Mouse (Mus musculus) left cerebral cortex, adult 18-20 months (tissue): ENCODE data around the gene Tcf23. TPM values are rescaled to one million over a fixed set of nuclear protein-coding genes. Genes with fewer than 3 reads are reported as not detected.
A peak's percentile ranks its signal among the peaks of the same experiment; 100 is the strongest.

Experiments used
- DNase-seq, 2 experiments: peaks; one replicate each; pipeline ENCODE4 v3.0.0; 2021 to 2022; ENCODE audit warnings: low spot score in 2 of 2, mixed read lengths in 1 of 2
- total RNA-seq, 2 experiments: library from RNA; stranded (reverse); gene quantifications; 2 replicates each; pipeline ENCODE4 v1.2.3; 2021

Gene Tcf23
- total RNA-seq, 2 experiments from 2014 or later, result 0.14 to 0.16 TPM

DNA sequence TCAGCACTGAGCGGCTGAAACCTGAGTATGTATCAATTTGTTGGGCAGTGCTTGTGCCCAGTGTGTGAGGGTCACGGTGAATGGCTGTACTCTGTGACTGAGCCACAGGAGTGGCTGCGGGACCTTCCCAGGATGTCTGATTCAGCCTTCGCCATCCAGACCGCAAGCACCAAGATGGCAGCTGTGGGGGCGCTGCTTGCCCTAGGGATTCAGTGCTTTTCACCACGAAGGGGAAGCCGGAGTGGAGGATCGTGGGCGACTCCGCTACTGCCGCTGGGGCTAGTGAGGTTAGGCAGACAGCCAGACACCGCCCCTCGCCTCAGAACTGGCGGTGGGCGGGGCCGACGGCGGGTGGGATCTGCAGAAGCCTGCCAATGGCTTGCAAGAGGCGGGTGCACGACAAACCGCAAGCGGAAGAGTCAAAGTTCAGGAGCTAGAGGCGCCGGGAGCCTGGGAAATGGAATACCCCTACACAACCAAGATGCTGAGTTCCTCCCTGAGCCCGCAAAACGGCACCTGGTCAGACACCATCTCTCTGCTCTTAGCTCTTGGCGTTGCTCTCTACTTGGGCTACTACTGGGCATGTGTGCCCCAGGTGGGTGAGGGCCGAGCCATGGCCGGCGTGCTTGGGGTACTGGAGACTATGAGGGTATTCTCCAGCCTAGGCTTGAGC is 18.7 kb upstream of the Tcf23 start:
- peak; percentile 89 to 94 for DNase-seq

DNA sequence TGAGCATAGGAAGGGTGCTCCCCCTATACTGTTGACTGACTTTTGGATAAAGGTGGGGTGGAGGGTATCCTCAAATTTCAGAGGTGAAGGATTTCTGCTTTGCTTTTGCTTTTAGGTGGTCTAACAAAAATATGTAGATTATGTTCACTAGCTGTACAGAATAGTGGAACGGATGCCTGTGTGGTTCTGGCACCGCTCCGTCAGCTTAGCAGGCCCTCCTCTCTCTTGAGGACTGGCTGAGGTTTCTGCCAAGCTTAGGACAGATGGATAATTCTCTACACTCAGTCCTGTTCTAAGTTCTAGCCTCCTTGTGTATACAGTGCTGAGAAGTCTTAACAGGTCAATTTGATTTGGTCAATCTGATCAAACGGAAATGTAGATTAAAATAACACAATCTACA is 18.0 kb upstream of the Tcf23 start:
- no peak for DNase-seq

DNA sequence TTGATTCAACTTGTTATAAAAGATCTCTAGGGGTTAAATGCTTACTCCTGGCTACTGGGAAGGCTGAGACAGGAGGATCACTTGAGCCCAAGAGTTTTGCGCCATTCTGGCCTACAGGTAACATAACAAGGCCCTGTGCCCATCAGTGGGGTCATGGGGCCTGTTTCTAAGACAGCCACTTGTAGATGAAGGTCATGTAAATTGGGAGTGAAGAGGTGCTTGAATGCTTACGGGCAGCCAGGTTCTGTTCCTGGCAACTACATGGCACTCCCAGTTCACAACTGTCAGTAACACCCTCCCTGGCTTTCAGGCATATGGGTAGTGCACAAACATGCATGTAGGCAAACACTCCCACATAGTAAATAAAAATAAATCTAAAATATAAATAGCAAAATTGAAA is 17.5 kb upstream of the Tcf23 start:
- DNase-seq, result no peak

DNA sequence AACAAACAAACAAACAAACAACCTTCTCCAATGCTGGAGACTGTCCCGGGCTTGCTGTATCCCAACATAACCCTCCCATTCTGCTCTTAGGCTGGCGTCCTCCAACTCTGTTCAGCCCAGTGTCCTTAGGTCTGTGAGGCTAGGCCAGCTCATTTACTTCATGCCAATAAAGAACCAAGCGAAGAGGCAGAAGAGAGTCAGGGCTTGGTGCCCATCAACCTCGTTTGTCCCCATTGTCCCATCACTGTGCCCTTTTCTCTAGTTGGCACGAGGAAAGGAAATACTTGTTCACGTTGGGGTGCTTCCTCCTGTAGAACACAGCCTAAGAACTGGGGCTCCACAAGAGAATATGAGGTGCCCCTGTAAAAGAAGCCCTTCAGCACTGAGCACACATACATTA is 16.8 kb upstream of the Tcf23 start:
- DNase-seq, result no peak

DNA sequence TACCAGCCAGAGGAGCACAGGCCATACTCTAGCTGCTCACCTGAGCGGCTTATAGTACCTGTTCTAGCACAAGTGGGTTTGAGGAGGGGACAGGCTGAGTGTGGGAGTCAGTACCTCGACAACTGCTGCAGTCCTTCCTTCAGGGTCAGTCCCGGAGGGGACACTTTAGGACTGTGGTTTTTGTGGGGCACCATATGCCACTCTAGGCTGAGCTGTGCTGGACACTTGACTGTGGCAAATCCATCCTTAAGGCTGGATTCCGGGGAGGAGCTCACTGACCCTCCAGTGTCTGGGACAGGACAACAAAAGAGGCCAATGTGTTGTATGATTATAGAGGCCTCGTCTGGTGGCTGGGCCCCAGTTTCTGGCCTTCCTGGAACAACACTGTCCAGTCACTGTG is 15.9 kb upstream of the Tcf23 start:
- no peak for DNase-seq

DNA sequence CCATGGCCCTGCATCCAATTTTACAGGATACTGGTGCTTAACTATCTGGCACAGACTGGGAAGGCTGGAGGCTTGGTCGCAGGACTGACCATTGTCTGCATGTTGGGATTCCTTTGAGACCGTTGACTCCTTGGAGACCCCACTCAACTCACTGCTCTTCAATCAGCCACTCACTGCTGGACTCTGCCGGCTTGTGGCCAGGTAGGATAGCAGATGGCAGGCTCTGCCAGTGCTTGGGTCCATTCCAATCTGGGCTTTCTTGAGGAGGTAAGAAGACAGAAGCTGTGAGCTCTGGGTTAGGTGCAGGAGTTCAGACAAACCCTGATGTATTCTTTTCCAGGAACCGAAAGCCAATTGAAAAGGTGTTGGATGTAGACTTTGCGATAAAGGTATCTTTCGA is 14.4 kb upstream of the Tcf23 start:
- no peak for DNase-seq

DNA sequence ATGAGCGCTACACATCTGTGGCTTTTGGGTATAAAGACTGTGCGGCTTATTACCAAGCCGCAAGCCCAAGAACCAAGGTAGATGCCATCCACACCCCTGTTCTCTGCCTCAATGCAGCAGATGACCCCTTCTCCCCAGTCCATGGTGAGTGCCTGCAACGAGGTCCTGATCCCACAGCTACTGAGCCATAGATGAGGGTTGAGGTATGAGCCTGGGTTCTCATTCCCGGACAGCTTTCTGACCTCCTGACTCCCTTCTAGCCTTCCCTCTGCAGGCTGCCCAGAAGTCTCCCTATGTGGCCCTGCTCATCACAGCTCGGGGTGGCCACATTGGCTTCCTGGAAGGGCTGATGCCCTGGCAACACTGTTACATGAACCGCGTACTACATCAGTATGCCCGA is 13.9 kb upstream of the Tcf23 start:
- DNase-seq, result no peak

DNA sequence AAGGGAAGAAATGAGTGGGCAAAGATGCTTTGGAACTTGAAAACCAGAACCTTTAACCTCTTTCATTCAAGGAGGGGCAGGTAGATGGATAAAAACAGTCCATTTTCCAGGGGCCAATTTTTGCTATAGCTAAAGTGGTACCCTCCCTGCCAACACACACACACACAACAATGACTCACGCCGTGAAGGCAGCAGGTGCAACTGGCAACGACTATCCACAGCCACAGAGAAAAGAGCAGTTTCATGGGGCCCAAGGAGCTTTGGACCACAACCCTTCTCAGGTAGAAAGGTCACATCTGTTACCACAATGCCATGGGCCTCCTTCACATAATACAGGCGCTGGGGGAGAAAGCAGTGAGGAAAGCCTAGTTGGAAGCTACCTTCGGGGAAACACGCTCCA is 12.7 kb upstream of the Tcf23 start:
- no peak for DNase-seq

DNA sequence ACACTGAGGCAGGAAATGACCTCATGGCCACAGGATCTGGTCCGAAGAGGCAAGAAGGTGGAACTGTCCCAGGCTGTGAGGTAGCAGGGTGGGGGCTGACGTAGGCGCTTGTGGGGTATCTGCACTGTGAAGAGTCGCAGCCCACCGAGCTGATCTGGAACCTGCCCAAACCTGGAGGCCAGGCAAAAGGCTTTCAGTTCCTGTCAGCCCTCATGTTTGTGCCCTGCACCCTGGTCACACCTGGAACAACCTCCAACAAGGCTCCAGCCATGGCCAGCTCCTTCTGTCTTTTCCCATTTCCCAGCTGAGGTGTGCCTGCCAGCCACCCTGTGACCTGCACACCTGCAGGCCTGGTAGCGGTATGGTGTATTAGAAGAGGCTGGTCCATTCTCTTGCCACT is 10.6 kb upstream of the Tcf23 start:
- DNase-seq, result no peak

DNA sequence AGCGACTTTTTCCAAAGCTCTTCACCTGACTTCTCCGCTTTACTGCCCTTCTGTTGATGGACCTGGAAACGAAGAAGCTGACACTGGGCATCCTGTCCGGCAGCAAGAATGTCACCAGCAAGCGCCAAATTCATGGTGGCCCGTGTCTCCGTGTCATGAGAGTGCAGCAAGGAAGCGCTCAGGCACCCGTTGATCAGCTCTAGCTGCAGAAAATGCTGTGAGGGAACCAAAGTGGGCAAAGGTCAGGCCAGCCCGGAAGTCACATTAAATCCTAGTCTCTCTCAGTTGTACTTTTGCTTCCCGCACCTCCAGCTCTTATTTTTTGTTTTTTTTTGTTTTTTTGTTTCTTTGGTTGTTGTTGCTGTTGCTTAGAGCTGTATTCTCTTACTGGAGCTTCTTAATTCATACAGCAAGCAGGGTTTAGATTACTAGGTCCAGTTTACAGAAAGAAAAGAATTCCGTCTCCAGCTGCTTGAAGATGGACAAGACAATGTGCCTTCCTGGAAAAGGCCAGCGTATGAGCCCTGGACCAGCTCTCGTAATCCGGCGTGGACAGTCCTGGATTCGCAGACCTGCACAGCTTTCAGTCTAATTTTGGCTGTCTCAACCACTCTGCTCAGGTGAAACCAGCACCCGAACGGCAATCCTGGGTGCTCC is 9.1 kb upstream of the Tcf23 start:
- DNase-seq, result no peak

DNA sequence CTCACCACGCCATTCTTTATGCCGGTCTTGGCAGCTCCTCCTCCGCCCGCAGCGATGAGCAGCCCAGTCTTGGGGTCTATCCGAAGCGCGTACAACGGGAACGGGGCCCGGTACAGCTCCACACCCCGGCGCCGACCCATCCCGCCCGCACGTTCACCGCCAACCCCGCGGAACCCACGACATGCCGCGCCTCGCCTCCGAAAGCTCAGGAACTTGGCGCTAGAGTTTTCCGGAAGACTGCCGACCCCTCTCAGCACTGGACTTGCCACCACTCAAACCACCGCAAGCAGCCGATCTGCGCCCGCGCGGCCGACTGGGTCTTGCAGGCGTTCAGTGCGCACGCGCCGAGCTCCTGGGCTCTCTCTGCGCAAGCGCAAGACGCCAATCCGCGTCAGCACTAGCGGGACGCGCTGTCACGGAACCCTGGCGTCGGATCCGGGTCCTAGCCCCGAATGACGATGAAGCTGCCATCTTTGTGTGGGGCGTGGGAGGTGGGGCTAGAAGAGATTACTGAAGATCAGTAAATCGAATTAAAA is 8.4 kb upstream of the Tcf23 start, which contains the start of gene Preb:
Gene Preb (minus strand): TSS at position 396 of the 536 bp plus-strand sequence.
- peak; percentile 99 to 100 for DNase-seq

DNA sequence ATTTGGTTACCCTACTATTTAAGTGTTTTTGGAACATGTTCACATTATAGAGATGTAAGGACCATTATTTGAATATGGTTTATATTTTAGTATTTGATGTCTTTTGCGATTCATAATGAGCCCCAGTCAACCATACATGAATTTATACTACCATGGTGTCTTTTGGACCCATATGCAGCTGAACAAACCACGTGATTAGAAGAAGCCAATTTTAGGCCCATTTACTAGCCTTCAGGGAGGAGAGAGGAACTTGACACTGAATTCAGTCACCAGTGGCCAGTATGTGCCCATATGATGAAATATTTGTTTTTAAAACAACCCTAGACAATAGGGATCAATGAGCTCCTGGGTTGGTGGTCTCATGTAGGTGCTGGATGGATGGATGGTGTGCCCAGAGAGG is 7.6 kb upstream of the Tcf23 start:
- DNase-seq, result no peak

DNA sequence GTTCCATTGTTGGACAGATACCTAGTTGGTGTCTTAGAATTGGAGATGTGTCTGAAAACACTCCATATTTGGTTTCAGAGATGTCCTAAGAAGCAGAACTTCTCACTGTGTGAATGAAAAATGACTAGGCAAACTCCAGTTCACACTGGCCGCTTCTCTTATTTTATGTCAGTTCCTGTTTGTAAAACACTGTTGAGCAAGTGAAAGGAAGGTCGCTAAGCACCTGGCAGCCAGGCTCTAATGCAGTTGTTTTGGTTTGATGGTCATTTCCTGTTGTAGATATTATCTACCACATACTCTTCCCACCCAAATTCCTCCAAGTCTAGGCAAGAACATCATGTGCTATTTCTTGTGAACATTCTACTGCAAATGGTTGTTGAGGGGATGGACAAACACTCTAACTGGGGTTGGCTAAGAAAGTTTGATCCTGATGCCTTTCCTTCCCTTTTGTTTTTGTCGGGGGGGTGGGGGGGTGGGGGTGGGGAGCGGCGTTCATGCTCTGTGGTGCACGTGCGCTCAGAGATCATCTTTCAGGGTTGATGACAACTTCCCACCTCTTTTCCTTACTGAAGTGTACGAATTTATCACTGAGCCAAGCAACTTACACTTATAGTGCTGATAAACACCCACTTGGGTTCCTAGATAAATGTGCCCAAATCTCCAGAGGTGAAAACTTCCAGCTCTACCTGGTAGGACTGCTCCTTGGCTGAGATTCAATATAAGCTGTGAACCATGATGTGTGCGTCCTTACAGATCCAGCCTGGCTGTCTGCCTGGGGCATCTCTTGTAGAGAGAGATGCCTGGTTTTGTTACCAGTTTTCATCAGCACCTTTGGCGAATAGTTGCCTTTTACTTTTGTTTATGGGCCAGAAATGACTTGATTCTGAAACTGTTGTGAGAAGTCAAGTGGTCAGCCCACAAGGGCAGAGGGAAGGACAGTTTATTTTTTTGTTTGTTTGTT is 6.6 kb upstream of the Tcf23 start:
- DNase-seq, result no peak

DNA sequence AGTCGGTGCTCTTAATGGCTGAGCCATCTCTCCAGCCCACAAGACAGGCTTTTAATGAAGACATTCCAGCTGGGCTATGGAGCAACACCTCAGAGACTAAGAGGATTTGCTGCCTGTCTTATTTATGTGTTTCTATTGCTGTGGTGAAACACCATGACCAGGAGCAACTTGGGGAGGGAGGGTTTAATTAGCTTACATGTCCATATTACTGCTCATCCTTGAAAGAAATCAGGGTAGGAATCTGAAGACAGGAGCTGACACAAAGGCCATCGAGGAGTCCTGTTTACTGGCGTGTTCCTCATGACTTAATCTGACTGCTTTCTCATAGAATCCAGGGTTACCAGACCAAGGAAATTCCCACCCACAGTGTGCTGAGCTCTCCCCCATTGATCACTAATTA is 4.5 kb upstream of the Tcf23 start:
- no peak for DNase-seq

DNA sequence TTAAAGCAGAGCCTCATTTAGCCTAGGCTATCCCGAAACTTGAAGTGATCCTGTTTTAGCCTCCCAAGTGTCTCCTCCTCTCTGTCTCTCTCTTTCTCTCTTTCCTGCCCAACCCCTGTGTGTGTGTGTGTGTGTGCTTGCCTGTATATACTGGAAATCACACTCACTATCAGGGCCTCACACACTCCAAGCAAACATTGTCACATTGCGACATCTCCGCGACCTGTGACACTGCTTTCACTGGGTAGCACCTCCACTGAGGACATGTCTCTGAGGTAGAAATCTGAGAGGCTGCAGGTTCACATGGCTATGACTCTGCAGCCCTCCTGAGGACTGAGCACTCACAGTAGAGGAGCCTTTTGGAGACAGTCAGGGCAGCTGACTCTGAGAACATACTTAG is 2.3 kb upstream of the Tcf23 start:
- no peak for DNase-seq

DNA sequence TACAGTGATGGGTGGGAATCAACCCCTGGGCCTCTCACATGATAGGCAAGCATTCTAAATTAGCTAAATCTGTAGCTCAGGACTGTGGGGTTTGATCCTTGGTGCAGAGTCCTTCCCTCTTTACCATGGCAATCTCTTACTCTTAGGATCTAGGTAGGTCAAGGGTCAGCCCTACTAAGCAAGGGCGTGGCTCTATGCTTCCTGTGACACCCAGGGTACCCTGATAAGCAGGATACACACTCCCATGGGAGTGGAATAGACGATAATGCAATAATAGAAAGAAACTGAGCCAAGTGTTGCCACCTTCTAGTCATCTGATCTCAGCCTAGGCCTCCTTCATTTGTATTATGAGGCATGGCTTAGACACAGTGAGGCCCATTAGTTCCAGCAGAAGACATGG is 978 bp downstream of the Tcf23 start:
- no peak for DNase-seq

DNA sequence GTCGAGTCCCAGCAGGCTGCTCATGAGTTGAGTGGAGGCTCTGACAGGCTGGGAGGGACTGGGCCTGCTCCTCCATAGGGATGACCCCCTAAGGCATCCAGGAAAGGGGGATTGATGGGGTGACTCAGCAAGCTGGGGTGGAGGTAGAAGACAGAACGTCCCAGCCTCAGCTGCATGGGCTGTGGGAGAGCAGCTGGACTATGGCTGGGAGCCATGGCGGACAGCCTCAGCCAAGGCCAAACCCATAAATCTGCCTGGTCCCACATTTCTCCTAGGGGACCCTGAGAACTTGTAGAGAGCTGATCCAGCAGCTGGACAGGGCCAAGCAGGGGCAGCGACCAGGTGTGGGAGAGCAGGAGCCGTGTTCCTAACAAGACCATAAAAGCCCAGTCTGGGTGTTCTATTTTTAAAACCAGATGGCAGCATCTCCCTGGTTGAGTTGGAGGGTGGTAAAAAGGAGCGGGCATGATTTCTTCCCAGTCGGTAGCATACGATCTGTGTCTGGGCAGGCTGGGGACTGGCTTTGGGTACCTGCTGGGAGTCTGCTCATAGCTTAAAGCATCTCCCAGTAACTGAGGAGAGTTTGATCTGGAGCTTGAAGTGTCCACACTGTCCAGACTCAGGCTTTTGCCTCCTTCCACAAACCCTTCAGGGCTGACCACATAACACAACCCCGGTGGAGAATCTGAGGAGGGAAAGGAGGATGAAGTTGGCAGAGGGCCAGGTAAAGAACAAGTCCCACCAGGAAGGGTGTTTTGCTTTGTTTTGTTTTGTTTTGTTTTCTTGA is 6.6 kb downstream of the Tcf23 start:
- no peak for DNase-seq

DNA sequence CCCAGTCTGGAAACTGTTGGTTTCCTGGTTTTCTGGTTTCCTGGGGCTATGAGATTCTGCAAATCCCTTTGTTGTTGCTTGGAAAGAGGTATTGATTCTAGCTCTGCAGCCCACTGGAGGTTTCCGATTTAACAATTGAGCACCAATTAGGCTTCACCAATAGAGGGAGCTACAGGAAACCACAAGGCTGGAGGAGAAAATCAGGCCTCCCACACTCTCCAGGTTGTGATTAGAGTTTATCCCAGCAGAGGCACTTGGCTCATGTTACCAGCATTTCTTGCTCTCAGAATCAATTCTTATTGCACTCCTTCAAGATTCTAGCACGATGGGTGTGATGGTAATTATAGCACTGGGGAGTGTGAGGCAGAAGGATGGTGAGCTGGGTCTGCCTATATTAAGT is 13.9 kb downstream of the Tcf23 start:
- DNase-seq, result peak; percentile 22 to 33

DNA sequence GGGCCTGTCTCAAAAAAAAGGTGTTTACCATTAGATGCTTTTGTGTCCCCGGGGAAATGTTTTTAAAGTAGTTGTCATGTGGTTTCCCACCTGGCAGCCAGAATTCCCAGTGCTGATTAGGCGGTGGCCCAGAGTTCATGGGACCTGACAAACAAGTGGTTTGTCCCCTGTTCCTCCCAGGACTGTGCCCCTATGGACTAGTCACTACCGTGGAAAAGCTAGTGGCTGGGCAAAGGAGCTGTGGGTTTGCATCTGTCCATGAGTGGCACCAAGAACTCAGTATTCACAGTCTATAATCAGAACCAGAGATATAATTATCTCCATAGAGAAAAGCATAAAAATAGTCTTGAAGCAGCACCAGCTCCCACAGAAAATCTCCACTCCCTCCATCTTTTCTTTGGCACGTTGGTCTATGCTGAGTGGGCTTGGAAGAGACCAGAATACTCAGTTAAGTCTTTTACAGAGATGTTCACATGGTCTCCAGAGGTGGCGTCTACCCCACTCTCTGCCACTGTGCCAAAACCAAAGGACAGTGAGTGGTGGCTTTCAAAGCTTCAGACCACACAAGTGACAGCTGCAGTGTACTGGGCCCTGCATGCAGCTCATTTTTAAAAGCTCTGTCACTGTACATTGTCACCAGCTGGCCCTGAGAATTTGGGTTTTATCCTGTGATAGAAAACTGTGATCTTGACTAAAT is 24.7 kb downstream of the Tcf23 start:
- peak; percentile 44 to 73 for DNase-seq

DNA sequence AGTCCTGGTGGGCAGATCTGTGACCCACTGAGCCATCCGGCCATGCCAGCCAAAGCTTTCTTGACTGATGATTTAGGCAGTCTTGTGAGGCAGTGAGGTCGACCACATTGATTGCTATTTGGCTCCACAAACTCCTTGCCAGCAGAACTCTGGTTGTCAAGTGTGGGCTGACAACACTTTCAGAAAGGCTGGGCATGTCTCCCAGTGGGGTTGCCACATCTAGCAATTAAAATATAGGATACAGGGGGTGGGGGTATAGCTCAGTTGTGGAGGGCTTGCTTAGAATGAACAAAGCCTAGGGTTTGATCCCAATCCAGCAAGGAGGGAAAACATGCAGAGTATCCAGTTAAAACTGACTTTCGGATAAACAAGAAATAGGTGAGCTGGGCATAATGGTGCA is 25.6 kb downstream of the Tcf23 start:
- peak; percentile 14 to 36 for DNase-seq
